Mouse (Mus musculus) heart, postnatal 0 days (tissue): Measurements from ENCODE around the gene Taf1b.

Source experiments
- CTCF ChIP-seq: IDR thresholded peaks from 2 replicates; pipeline ENCODE4 v1.5.1; 2016; ENCODE audit warnings: antibody characterized with exemption, control low read depth, low read depth
- EP300 ChIP-seq: IDR thresholded peaks from 2 replicates; pipeline ENCODE4 v1.6.1; 2016; ENCODE audit warnings: antibody characterized with exemption, low read depth

- peak; percentile 91 for TF ChIP-seq CTCF
- TF ChIP-seq EP300, result no peak
These were observed 102.6 kb downstream of the Taf1b start for GRCm38 (mm10) chr12:24600806-24601205.
